8 mouse cellular contexts compared by ENCODE assay signal in genomic region chr2:154655878-154656414, GRCm38 (mm10). TPM values are rescaled to one million over a fixed set of nuclear protein-coding genes. Genes with fewer than 3 reads are reported as not detected.
DNase-seq lines count a peak whose midpoint lies in the region; ATAC-seq lines count a peak whose summit lies in the region.

No protein-coding gene starts in this region.

- no peak for DNase-seq in kidney, postnatal 4 days
- DNase-seq in spleen, adult 18-20 months = no peak
- no peak for DNase-seq in cerebellum, postnatal 36 days
- DNase-seq in natural killer cell, adult 2 months (ENCODE audit: low spot score in 2 of 2) = no peak

- H3K36me3 ChIP-seq in kidney, embryonic 16.5 days (ENCODE audit: insufficient read depth, low read length) = no peaks in the 10 kb centered on the region
- peaks cover 7% of the 10 kb centered on the region for H3K36me3 ChIP-seq in embryonic facial prominence, embryonic 15.5 days
- H3K36me3 ChIP-seq in intestine, embryonic 15.5 days = no peaks in the 10 kb centered on the region; the same call in 1 of the 2 replicates
- H3K36me3 ChIP-seq in midbrain, embryonic 16.5 days (ENCODE audit: control insufficient read depth, insufficient read depth, low read length) = no peaks in the 10 kb centered on the region

- ATAC-seq in kidney, embryonic 16.5 days (ENCODE audit: low FRiP score, low TSS enrichment) = no peak
- no peak for ATAC-seq in embryonic facial prominence, embryonic 15.5 days (ENCODE audit: insufficient number of reproducible peaks, low FRiP score, low TSS enrichment, low read depth)
- no peak for ATAC-seq in intestine, embryonic 15.5 days
- ATAC-seq in midbrain, embryonic 16.5 days = no peak

- H3K27me3 ChIP-seq in kidney, embryonic 16.5 days (ENCODE audit: insufficient read depth, low read length) = no peaks in the 10 kb centered on the region
- no peaks in the 10 kb centered on the region for H3K27me3 ChIP-seq in embryonic facial prominence, embryonic 15.5 days
- no peaks in the 10 kb centered on the region for H3K27me3 ChIP-seq in intestine, embryonic 15.5 days (replicated peaks)
- no peaks in the 10 kb centered on the region for H3K27me3 ChIP-seq in midbrain, embryonic 16.5 days (ENCODE audit: control insufficient read depth, insufficient read depth, low read depth, low read length)

- H3K4me3 ChIP-seq in kidney, embryonic 16.5 days (ENCODE audit: low read length) = no peak overlapping the region
- peak overlapping the region; percentile 92; the same call in 1 of the 2 replicates for H3K4me3 ChIP-seq in embryonic facial prominence, embryonic 15.5 days (replicated peaks)
- H3K4me3 ChIP-seq in intestine, embryonic 15.5 days (replicated peaks) = peak overlapping the region; percentile 85; the same call in 1 of the 2 replicates
- no peak overlapping the region; the same call in 1 of the 2 replicates for H3K4me3 ChIP-seq in midbrain, embryonic 16.5 days (ENCODE audit: low read depth, low read length)

- no peaks in the 10 kb centered on the region for H3K9me3 ChIP-seq in kidney, embryonic 16.5 days (ENCODE audit: low read length)
- no peaks in the 10 kb centered on the region for H3K9me3 ChIP-seq in embryonic facial prominence, embryonic 15.5 days (replicated peaks)
- no peaks in the 10 kb centered on the region for H3K9me3 ChIP-seq in intestine, embryonic 15.5 days
- H3K9me3 ChIP-seq in midbrain, embryonic 16.5 days (replicated peaks; ENCODE audit: control insufficient read depth, low read length, poor library complexity, severe bottlenecking) = no peaks in the 10 kb centered on the region

- H3K4me2 ChIP-seq in kidney, embryonic 16.5 days (replicated peaks; ENCODE audit: low read depth, low read length) = peak overlapping the region; percentile 52; the same call in 1 of the 2 replicates
- H3K4me2 ChIP-seq in embryonic facial prominence, embryonic 15.5 days (replicated peaks) = peak overlapping the region; percentile 57
- peak overlapping the region; percentile 48 for H3K4me2 ChIP-seq in intestine, embryonic 15.5 days (replicated peaks)
- peak overlapping the region; percentile 57 for H3K4me2 ChIP-seq in midbrain, embryonic 16.5 days (ENCODE audit: low read length)

- WGBS in kidney, embryonic 16.5 days = 45% methylated on average over 2 of the region's 2 CpGs
- 73% methylated on average over 2 of the region's 2 CpGs for WGBS in embryonic facial prominence, embryonic 15.5 days
- WGBS in intestine, embryonic 15.5 days = 74% methylated on average over 2 of the region's 2 CpGs
- 91% methylated on average over 2 of the region's 2 CpGs for WGBS in midbrain, embryonic 16.5 days

- peak overlapping the region; percentile 40 for H3K9ac ChIP-seq in kidney, embryonic 16.5 days (replicated peaks; ENCODE audit: low read length)
- H3K9ac ChIP-seq in embryonic facial prominence, embryonic 15.5 days = no peak overlapping the region
- peak overlapping the region; percentile 8; the same call in 1 of the 2 replicates for H3K9ac ChIP-seq in intestine, embryonic 15.5 days
- 0 out of 2 replicates have a peak overlapping the region, but pooled peaks have one; percentile 55 for H3K9ac ChIP-seq in midbrain, embryonic 16.5 days (ENCODE audit: low read depth, low read length)

- H3K27ac ChIP-seq in kidney, embryonic 16.5 days (ENCODE audit: low read length) = peak overlapping the region; percentile 21; the same call in 1 of the 2 replicates
- peak overlapping the region; percentile 48; the same call in 1 of the 2 replicates for H3K27ac ChIP-seq in embryonic facial prominence, embryonic 15.5 days (replicated peaks)
- peak overlapping the region; percentile 40; the same call in 1 of the 2 replicates for H3K27ac ChIP-seq in intestine, embryonic 15.5 days
- H3K27ac ChIP-seq in midbrain, embryonic 16.5 days (ENCODE audit: low read length) = peak overlapping the region; percentile 15; the same call in 1 of the 2 replicates

- peaks cover 17% of the 10 kb centered on the region for H3K4me1 ChIP-seq in kidney, embryonic 16.5 days (ENCODE audit: insufficient read depth, low read length)
- peaks cover 19% of the 10 kb centered on the region for H3K4me1 ChIP-seq in embryonic facial prominence, embryonic 15.5 days
- H3K4me1 ChIP-seq in intestine, embryonic 15.5 days (replicated peaks) = peaks cover 15% of the 10 kb centered on the region
- H3K4me1 ChIP-seq in midbrain, embryonic 16.5 days (ENCODE audit: control insufficient read depth, insufficient read depth, low read length) = peaks cover 27% of the 10 kb centered on the region

RNA-seq across cellular contexts. Expression of gene Chmp4b, which starts 4.4 kb away (rescaled TPM):
- polyA plus RNA-seq in kidney, embryonic 16.5 days (2015; fragmentation: Nextera tagmentation; extraction: Ambion mirVana) = 18.0 and 20.7 TPM in 2 replicates
- polyA plus RNA-seq in embryonic facial prominence, embryonic 15.5 days (2015; fragmentation: Nextera tagmentation; extraction: Ambion mirVana) = 38.1 and 47.7 TPM in 2 replicates
- polyA plus RNA-seq in intestine, embryonic 15.5 days (2015; fragmentation: Nextera tagmentation; extraction: Ambion mirVana) = 36.3 and 36.4 TPM in 2 replicates
- 22.1 and 24.2 TPM in 2 replicates for polyA plus RNA-seq in midbrain, embryonic 16.5 days (2015; fragmentation: Nextera tagmentation; extraction: Ambion mirVana)

RNA-seq across cellular contexts. Expression of gene 4930519P11Rik, which starts 42.7 kb away (rescaled TPM):
- polyA plus RNA-seq in kidney, embryonic 16.5 days (2015; fragmentation: Nextera tagmentation; extraction: Ambion mirVana) = 0.40 TPM in 1 of 2 replicates, not detected in the other
- polyA plus RNA-seq in embryonic facial prominence, embryonic 15.5 days (2015; fragmentation: Nextera tagmentation; extraction: Ambion mirVana) = 0.49 TPM in 1 of 2 replicates, not detected in the other
- not detected in 2 replicates for polyA plus RNA-seq in intestine, embryonic 15.5 days (2015; fragmentation: Nextera tagmentation; extraction: Ambion mirVana)
- 0.41 and 0.63 TPM in 2 replicates for polyA plus RNA-seq in midbrain, embryonic 16.5 days (2015; fragmentation: Nextera tagmentation; extraction: Ambion mirVana)

RNA-seq across cellular contexts. Expression of gene Zfp341, which starts 42.8 kb away (rescaled TPM):
- 1.2 and 1.3 TPM in 2 replicates for polyA plus RNA-seq in kidney, embryonic 16.5 days (2015; fragmentation: Nextera tagmentation; extraction: Ambion mirVana)
- 1.6 and 2.0 TPM in 2 replicates for polyA plus RNA-seq in embryonic facial prominence, embryonic 15.5 days (2015; fragmentation: Nextera tagmentation; extraction: Ambion mirVana)
- 0.69 and 1.0 TPM in 2 replicates for polyA plus RNA-seq in intestine, embryonic 15.5 days (2015; fragmentation: Nextera tagmentation; extraction: Ambion mirVana)
- 2.3 TPM in 2 replicates for polyA plus RNA-seq in midbrain, embryonic 16.5 days (2015; fragmentation: Nextera tagmentation; extraction: Ambion mirVana)

RNA-seq across cellular contexts. Expression of gene Pxmp4, which starts 52.4 kb away (rescaled TPM):
- polyA plus RNA-seq in kidney, embryonic 16.5 days (2015; fragmentation: Nextera tagmentation; extraction: Ambion mirVana) = 31.8 and 32.9 TPM in 2 replicates
- polyA plus RNA-seq in embryonic facial prominence, embryonic 15.5 days (2015; fragmentation: Nextera tagmentation; extraction: Ambion mirVana) = 30.5 and 33.1 TPM in 2 replicates
- 28.0 and 32.9 TPM in 2 replicates for polyA plus RNA-seq in intestine, embryonic 15.5 days (2015; fragmentation: Nextera tagmentation; extraction: Ambion mirVana)
- polyA plus RNA-seq in midbrain, embryonic 16.5 days (2015; fragmentation: Nextera tagmentation; extraction: Ambion mirVana) = 14.1 and 15.9 TPM in 2 replicates

Comparison
In these comparisons a context has a peak if more than half of its experiments do, and no peak if none do; other contexts are left out.
1. H3K4me3 ChIP-seq: peak in embryonic facial prominence, embryonic 15.5 days (single experiment) and intestine, embryonic 15.5 days (single experiment); none in kidney, embryonic 16.5 days (single experiment) and midbrain, embryonic 16.5 days (single experiment).
2. Peak in every context shown above with its lines, with median percentiles within 50 percentile points of each other: H3K27ac ChIP-seq and H3K4me2 ChIP-seq.